Mouse (Mus musculus) frontal cortex, postnatal 25 days (tissue): ENCODE measurements around the gene Nek6.

Experiments
- DNase-seq, 2 experiments: peaks; one replicate each; pipeline ENCODE4 v3.0.0; 2022; ENCODE audit warnings: low spot score in 2 of 2

The Nek6 gene

DNA sequence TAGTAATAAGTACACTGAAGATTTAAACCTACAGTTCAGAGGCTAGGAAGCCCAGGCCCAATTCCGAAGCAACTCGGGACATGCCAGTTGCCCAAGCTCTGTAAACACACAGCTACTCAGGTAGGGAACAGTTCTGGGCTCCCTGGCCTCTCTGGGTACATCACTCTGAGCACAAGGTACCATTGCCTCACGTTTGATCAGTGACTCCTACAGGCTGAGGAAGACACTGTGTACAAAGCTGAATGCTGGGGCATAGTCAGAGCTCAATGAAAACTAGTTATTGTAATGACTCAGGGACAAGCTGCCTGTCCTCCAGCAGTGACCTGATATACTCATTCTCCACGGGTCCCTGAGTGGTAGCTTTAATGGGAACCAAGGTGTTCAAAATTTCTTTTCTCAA is 109.6 kb downstream of the Nek6 start:
- no peak for DNase-seq

DNA sequence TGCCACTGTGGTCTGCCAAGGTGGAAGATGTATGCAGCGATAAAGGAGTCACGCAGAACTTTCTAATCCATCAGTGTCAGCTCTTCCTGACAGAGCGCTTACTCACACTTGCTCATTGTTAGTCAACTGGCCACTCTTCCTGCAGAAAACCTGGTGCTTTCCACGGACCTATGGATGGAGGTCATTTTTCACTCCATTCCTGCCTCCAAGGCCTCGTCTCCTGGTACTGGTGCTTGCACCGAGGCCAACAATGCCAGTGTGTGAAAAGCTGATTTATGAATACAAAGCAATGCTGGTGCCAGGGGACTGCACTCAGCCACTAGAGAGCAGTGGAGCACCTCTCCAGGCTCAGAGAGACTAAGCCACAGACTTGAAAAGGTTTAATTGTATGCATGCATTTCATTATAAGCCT is 110.2 kb downstream of the Nek6 start:
- no peak for DNase-seq

DNA sequence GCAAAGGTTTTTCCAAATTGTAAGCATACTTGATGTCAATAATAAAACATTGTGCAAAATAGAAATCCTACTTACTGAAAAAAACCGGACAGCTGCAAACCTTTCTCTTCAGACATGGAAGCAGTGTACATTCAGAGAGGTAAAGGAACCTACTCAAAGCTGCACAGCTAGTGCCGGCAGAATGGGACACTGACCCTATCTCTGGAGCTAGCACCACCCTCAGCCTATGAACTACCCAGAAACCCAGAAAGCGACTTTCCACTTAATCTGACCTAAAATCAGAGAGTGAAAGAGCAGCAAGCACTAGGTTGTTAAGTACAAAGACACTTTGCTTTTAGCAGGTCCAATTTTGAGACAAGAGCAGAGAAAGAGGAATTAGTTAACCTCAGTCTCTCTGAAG is 112.0 kb downstream of the Nek6 start:
- DNase-seq, result no peak

DNA sequence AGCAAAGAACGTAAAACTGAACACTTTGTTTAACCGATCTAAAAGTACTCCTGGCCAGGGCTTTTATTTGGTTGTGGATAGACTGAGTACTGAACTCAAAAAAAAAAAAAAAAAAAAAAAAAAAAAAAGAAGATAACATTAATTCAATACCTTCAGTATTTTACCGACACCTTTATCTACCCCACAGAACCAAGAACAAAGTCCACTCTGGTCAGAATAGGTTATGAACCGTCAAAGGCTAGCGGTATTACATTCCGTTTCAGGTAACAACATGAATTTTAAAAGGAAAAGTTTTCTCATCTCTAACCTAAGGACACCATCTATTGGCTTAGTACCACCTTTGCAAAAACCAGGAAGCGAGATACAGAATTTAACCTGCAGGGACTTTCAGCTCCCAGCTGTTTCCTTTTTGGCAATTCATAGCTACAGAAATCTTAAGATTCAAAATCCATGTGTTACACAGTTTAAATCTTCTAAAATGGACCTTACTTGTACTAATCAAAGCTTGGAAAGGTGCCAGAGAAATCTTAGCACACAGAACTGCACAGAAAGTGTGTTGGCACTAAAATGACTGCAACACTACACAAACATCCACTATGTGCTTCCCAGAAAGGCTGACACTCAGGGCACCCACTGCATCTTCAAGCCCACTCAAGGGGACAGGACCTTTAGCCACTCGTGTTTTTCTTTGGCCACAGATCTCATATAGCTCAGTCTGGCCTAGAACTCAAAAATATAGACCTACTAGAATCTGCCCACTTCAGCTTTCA is 112.6 kb downstream of the Nek6 start:
- no peak for DNase-seq

DNA sequence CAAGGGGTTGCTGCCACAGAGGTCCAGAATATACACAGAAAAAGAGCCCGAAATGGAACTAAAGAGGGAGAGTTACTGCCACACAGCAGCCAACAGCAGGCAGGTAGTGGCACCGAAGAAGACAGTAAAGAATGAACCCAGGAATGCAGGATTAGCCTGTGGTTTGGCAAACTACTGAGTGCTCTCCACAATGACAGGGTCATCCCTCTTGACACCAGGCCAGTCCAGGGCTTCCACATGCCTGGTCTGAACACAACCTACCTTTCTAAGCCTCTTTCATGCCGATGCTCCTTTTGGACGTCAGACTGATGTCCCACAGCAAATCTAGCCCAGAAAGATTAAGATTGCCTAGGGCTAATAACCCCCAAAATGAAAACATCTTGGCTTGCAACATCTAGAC is 117.4 kb downstream of the Nek6 start:
- DNase-seq, result no peak

DNA sequence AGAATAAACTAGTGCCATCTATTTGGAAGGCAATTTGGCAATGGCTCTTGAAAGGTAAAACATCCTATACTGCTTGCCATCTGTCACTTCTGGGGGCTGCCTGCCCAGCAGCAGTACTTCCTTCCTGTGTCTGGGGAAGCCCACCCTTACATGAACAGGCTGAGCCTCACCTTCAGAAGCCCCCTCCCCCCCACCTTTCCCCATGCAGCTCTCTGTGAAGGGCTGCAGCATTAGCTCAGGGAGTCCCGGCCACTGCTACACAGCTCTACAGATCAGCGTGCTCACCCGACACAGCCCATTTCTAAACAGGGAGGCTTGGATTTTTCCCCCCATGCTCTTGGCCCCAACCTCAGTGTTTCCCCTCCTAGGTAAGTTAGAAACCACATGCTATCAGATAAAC is 118.0 kb downstream of the Nek6 start:
- DNase-seq, result no peak

DNA sequence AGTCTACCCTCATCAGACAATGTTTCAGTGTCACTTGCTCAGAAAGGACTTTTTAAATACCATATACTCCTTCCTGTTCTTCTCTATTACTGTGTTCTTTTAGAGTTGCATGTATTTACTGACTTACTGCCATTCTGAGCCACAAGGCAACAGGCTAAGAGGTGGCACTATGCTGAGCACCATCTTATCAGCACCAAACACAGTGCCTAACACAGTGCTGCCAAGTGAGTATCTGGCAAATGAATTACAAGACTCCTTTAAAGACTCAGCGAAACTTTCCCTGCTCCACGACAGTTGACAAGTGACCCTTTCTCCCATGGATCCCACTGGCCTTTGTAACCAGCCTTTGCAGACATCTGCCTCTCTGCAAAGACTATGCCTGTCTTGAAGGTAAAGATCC is 119.1 kb downstream of the Nek6 start:
- DNase-seq, result no peak

DNA sequence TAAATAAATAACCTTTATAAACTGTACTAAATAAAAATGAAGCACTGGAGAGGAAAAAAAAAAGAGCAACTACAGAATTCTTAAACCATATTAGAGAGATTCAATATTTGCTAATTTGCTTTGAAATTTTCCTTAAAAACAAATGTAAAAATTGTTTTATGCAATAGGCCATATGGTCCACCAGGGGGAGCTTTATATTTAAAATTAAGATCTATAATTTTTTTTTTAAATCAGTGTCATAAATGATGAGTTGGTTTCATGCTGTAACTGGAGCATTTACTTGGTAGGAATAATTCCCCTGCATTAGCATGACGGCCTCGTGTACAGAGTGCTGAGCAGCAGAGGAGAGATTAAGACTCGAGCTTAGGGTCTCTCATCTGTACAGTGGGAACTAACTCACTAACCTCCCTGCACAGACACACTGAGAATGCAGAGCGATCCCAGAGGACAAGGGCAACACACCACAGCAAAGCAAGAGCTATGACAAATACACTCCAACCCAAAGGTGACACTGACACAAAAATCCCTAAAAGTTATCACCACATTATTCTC is 126.3 kb downstream of the Nek6 start:
- no peak for DNase-seq

DNA sequence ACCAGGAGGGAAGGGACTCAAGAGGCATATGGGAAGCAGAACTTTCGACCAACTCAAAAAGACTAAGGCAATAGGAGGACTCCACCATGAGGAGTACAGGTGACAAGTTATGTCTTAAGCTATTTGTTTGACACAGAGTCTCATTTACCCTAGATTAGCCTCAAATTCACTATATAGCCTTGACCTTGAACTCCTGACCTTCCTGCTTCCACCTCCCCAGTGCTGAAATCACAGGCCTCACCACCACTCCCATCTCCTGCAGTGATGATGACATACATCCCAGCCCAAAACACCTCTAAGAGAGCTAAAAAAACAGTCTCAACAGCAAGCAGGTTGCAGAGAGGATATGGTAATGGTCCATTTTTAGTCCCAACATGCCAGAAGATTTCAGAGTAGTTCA is 130.3 kb downstream of the Nek6 start:
- DNase-seq, result no peak

DNA sequence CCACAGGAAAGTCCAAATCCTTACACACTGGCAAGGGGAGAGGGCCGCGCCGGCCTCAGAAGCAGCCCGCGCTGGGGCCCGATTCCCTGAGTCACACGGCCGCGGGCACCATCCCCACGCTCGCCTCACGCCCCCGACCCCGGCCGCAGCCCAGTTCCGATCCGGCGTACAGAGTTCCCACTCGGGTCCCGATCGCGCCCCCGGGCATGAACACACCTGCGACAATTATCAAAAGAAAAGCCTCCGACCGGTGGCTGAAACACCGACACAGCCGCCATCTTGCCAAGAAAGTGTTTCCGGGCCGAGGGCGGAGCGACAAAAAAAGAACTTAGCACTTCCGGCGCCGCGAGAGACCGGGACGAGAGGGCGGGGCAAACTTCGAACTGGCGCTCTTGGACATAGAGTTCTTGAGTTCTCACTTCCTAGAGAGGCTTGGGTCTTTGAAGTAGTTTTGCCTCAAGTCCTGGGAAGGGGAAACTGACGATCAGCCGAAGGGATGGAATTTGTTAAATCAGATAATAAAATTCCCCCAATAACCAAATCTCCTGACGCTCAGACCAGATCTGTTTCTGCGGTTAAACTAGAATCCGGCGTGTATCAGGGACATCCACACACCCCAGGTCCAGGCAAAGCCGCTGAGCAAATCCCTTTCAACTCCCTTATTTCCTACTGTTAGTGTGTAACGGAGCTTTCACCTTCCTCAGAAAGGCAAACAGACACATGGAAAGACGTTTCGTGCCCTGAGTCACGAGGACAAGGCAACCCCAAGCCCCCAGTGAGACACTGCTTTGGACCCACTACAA is 132.4 kb downstream of the Nek6 start, which contains the start of gene Psmb7:
Gene Psmb7, minus strand, starts transcription at position 463 of the 803 bp plus-strand sequence.
- DNase-seq, result peak; percentile 65 to 73
